ENCODE assay signal across 27 mouse cellular contexts in the genomic region with DNA sequence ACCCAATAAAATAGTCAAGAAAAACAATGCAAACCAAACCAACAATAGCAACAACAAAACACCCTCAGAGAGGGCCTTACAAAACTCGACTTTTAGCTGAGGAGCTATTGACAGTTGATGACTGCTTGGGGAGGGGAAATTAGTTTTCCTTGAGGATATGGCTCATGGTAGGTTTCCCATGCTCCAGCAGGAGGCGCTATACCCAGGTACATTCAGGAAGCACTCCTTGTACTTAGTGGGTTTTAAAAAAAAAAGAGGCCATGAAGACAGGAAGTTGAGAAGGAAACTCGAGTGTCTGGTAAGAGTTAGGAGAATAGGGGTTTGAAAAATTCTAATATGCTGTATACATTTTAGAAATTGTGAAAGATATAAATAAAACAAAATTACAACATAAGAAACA.
DNase-seq lines count a peak whose midpoint lies in the region; ATAC-seq and TF ChIP-seq lines count a peak whose summit lies in the region.
"Had no signal": no experiment of that assay in that cellular context is flagged by ENCODE, and none has a peak within 500 bp of the region (broad histone marks: within the 10 kb centered on the region; RNA-seq: fewer than 3 reads in every experiment).

No protein-coding gene starts in this region.

- intact Hi-C loops in heart, postnatal 10 days (cut with DNase I) = no loop called here

- 0 out of 2 replicates have a peak, but pooled peaks have one; percentile 7 for TF ChIP-seq CTCF in forebrain, postnatal 0 days (IDR thresholded peaks at IDR 0.05; ENCODE audit: low read depth)
- peak; percentile 55 for TF ChIP-seq CTCF in layer of hippocampus, adult 2 months (conservative IDR thresholded peaks at IDR 0.05)
- peak; percentile 6; the same call in 1 of the 2 replicates for TF ChIP-seq CTCF in lung, embryonic 14.5 days (IDR thresholded peaks at IDR 0.05; ENCODE audit: low read depth)
- no peak for TF ChIP-seq CTCF in lung, adult 2 months (IDR thresholded peaks at IDR 0.05; ENCODE audit: insufficient read depth, low read length)
- TF ChIP-seq CTCF in stomach, postnatal 0 days (IDR thresholded peaks at IDR 0.05; ENCODE audit: low read depth) = peak; percentile 22; the same call in 1 of the 2 replicates

- H3K27me3 ChIP-seq in forebrain, postnatal 0 days (ENCODE audit: insufficient read depth, low read length) = no peaks in the 10 kb centered on the region
- no peaks in the 10 kb centered on the region for H3K27me3 ChIP-seq in forebrain, embryonic 12.5 days
- no peaks in the 10 kb centered on the region for H3K27me3 ChIP-seq in lung, embryonic 14.5 days (ENCODE audit: insufficient read depth, low read length)
- H3K27me3 ChIP-seq in stomach, postnatal 0 days (ENCODE audit: control insufficient read depth, insufficient read depth, low read length) = no peaks in the 10 kb centered on the region
- H3K27me3 ChIP-seq: embryonic facial prominence, embryonic 15.5 days; forebrain, embryonic 15.5 days; heart, embryonic 15.5 days had no signal

- 77% methylated on average over 3 of the region's 3 CpGs for WGBS in forebrain, postnatal 0 days
- WGBS in forebrain, embryonic 12.5 days = 76% methylated on average over 3 of the region's 3 CpGs
- 56% methylated on average over 3 of the region's 3 CpGs for WGBS in lung, embryonic 14.5 days
- 64% methylated on average over 3 of the region's 3 CpGs for WGBS in lung, adult 2 months
- 68% methylated on average over 3 of the region's 3 CpGs for WGBS in stomach, postnatal 0 days

- H3K36me3 ChIP-seq in forebrain, postnatal 0 days (ENCODE audit: insufficient read depth) = no peaks in the 10 kb centered on the region
- H3K36me3 ChIP-seq in forebrain, embryonic 12.5 days (replicated peaks) = no peaks in the 10 kb centered on the region
- H3K36me3 ChIP-seq in lung, embryonic 14.5 days (ENCODE audit: insufficient read depth) = no peaks in the 10 kb centered on the region
- no peaks in the 10 kb centered on the region for H3K36me3 ChIP-seq in stomach, postnatal 0 days (ENCODE audit: control insufficient read depth, insufficient read depth, low read length)
- H3K36me3 ChIP-seq: embryonic facial prominence, embryonic 15.5 days; forebrain, embryonic 10.5 days; forebrain, embryonic 15.5 days; G1E; heart, embryonic 15.5 days; hindbrain, embryonic 10.5 days had no signal

- no peak for ATAC-seq in forebrain, postnatal 0 days
- ATAC-seq in forebrain, embryonic 12.5 days (ENCODE audit: low FRiP score) = no peak
- no peak for ATAC-seq in lung, embryonic 14.5 days (ENCODE audit: insufficient read depth)
- no peak for ATAC-seq in stomach, postnatal 0 days (ENCODE audit: low FRiP score, low TSS enrichment)
- ATAC-seq: CD4-positive, CD25-positive, alpha-beta regulatory T cell, adult 4 months; forebrain, embryonic 15.5 days had no signal

- TF ChIP-seq EP300 in stomach, postnatal 0 days (optimal IDR thresholded peaks at IDR 0.05) = no peak

- H3K9ac ChIP-seq in forebrain, postnatal 0 days = no peak overlapping the region
- H3K9ac ChIP-seq in forebrain, embryonic 12.5 days = no peak overlapping the region
- no peak overlapping the region for H3K9ac ChIP-seq in lung, embryonic 14.5 days
- H3K9ac ChIP-seq in stomach, postnatal 0 days (ENCODE audit: low read length) = no peak overlapping the region
- H3K9ac ChIP-seq: embryonic facial prominence, embryonic 15.5 days; forebrain, embryonic 15.5 days; heart, embryonic 15.5 days; hindbrain, embryonic 14.5 days had no signal

- H3K9me3 ChIP-seq in forebrain, postnatal 0 days (ENCODE audit: low read length) = 0 out of 2 replicates have a peak, but pooled peaks cover 3% of the 10 kb centered on the region
- no peaks in the 10 kb centered on the region for H3K9me3 ChIP-seq in forebrain, embryonic 12.5 days
- no peaks in the 10 kb centered on the region for H3K9me3 ChIP-seq in lung, embryonic 14.5 days (ENCODE audit: low read depth, low read length)
- no peaks in the 10 kb centered on the region for H3K9me3 ChIP-seq in stomach, postnatal 0 days (ENCODE audit: control insufficient read depth, low read length)
- H3K9me3 ChIP-seq: embryonic facial prominence, embryonic 15.5 days; forebrain, embryonic 10.5 days; heart, embryonic 15.5 days; hindbrain, embryonic 10.5 days had no signal

- no peak for TF ChIP-seq POLR2A in lung, adult 2 months (IDR thresholded peaks at IDR 0.05; ENCODE audit: borderline replicate concordance, extremely low read depth, low read depth, low read length)

- peaks cover 13% of the 10 kb centered on the region; the same call in 1 of the 2 replicates for H3K4me1 ChIP-seq in forebrain, postnatal 0 days (ENCODE audit: insufficient read depth)
- peaks cover 23% of the 10 kb centered on the region for H3K4me1 ChIP-seq in forebrain, embryonic 12.5 days
- H3K4me1 ChIP-seq in lung, embryonic 14.5 days (ENCODE audit: insufficient read depth) = 0 out of 2 replicates have a peak, but pooled peaks cover 7% of the 10 kb centered on the region
- peaks cover 2% of the 10 kb centered on the region; the same call in 1 of the 2 replicates for H3K4me1 ChIP-seq in lung, adult 2 months (ENCODE audit: control insufficient read depth, insufficient read depth, low read length)
- no peaks in the 10 kb centered on the region for H3K4me1 ChIP-seq in stomach, postnatal 0 days (replicated peaks; ENCODE audit: control insufficient read depth, insufficient read depth)
- H3K4me1 ChIP-seq: embryonic facial prominence, embryonic 15.5 days had no signal

- DNase-seq in forebrain, postnatal 0 days = no peak
- DNase-seq in layer of hippocampus, adult 2 months (ENCODE audit: low spot score in 2 of 2) = no peak
- no peak for DNase-seq in layer of hippocampus, postnatal 14 days (ENCODE audit: low spot score in 2 of 2)
- no peak for DNase-seq in lung, embryonic 14.5 days
- DNase-seq in lung, adult 2 months = no peak
- no peak for DNase-seq in stomach, postnatal 0 days (ENCODE audit: low spot score)
- no peak for DNase-seq in heart, postnatal 10 days
- DNase-seq: adrenal gland, adult 2 months; adrenal gland, postnatal 25 days; B cell, adult 2 months; cerebellum, adult 11 months; cerebellum, adult 8-10 months; cerebellum, postnatal 14 days; embryo, embryonic 11 days; gastrocnemius, postnatal 36 days; heart, adult 11 months had no signal

- H3K4me2 ChIP-seq in forebrain, postnatal 0 days (ENCODE audit: low read depth) = no peak overlapping the region
- H3K4me2 ChIP-seq in forebrain, embryonic 12.5 days = no peak overlapping the region
- no peak overlapping the region for H3K4me2 ChIP-seq in lung, embryonic 14.5 days
- H3K4me2 ChIP-seq in stomach, postnatal 0 days (replicated peaks; ENCODE audit: low read depth) = no peak overlapping the region
- H3K4me2 ChIP-seq: embryonic facial prominence, embryonic 15.5 days; forebrain, embryonic 15.5 days; heart, embryonic 11.5 days; heart, embryonic 15.5 days; hindbrain, embryonic 14.5 days had no signal

- no peak overlapping the region for H3K27ac ChIP-seq in forebrain, postnatal 0 days (ENCODE audit: low read depth, low read length)
- H3K27ac ChIP-seq in forebrain, embryonic 12.5 days = no peak overlapping the region
- no peak overlapping the region for H3K27ac ChIP-seq in layer of hippocampus, adult 2 months
- H3K27ac ChIP-seq in lung, embryonic 14.5 days (ENCODE audit: low read depth) = no peak overlapping the region
- H3K27ac ChIP-seq in stomach, postnatal 0 days (replicated peaks) = no peak overlapping the region
- H3K27ac ChIP-seq: embryonic facial prominence, embryonic 15.5 days; forebrain, embryonic 10.5 days; forebrain, embryonic 15.5 days; heart, embryonic 15.5 days; hindbrain, embryonic 10.5 days; hindbrain, embryonic 14.5 days had no signal

- no peak overlapping the region for H3K4me3 ChIP-seq in forebrain, postnatal 0 days (ENCODE audit: low read depth, low read length)
- no peak overlapping the region for H3K4me3 ChIP-seq in forebrain, embryonic 12.5 days (replicated peaks)
- no peak overlapping the region for H3K4me3 ChIP-seq in layer of hippocampus, adult 2 months
- H3K4me3 ChIP-seq in lung, embryonic 14.5 days (ENCODE audit: low read depth, low read length) = no peak overlapping the region
- no peak overlapping the region for H3K4me3 ChIP-seq in lung, adult 2 months (replicated peaks; ENCODE audit: extremely low read depth, low read depth, low read length)
- H3K4me3 ChIP-seq in stomach, postnatal 0 days (ENCODE audit: low read depth, low read length) = no peak overlapping the region
- H3K4me3 ChIP-seq: embryonic facial prominence, embryonic 15.5 days; erythroblast, embryonic 14.5 days; forebrain, embryonic 10.5 days; forebrain, embryonic 15.5 days; heart, embryonic 15.5 days; hindbrain, embryonic 10.5 days had no signal
